Mouse (Mus musculus): ENCODE results near the gene Arid5a. TPM values are rescaled to one million over a fixed set of nuclear protein-coding genes. Genes with fewer than 3 reads are reported as not detected.

Gene Arid5a
- 10 to 100 TPM; 27.7 to 27.9 TPM for total RNA-seq (2021)

DNA sequence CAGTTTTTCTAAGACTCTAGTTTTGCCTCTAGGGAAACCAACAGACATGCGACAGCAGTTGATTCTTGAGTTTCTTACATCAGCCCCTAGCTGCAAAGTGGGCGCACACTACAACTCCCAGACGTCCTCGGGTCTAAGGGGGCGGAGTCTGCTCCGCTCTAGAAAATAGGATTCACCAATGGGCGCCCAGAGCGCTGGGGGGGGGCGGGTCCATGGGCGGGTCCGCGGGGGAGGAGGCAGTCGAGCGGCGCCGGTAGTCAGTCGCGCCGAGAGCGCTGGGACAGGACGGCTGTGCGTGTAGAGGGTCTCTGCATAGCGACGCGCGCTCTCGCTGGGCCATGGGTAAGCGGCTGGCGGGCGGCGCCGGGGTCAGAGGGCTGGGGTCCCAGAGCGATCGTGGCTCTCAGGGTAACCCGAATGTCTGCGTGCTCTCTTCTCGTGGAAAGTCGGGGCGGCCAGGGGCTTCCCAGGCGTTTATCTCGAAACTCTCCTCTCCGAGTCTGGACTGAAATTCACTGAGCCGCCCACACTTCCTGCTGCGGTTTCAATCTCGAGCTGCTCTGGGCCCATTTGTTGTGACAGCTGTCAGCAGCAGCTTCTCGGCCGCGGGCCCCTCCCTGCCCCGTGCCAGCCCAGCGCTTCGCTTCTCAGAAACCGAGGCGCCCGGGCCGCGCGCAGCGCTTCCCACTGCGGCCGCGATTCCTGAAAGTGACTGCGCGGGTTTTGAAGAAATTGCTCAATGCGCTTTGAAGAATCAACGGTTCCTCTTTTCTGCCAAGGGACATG is at the start of gene Arid5a:
Gene Arid5a, plus strand, starts transcription at position 239 of the 786 bp plus-strand sequence.
- peak; percentile 90 for DNase-seq

GRCm38 (mm10) chr1:36258631-36259030 is 48.9 kb upstream of the Arid5a start:
- DNase-seq: no peak

DNA sequence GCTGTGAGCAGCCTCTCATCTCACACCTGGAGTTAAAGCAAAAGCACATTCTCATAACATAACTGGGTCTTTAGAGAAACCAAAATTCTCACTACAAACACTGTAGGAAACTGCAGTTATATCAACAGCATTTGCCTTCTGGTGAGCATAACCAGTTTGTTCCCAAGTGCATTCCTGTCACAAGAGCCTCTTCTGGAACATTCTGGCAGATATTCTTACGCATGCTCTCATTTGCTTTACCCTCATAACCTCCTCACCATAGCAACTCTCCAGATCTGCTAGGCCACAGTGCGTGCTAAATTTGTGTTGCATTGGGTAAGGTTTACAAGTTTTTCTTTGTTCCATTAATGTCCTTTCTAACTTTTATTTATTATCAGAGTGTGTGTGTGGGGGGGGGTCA is 48.3 kb upstream of the Arid5a start:
- DNase-seq: no peak

DNA sequence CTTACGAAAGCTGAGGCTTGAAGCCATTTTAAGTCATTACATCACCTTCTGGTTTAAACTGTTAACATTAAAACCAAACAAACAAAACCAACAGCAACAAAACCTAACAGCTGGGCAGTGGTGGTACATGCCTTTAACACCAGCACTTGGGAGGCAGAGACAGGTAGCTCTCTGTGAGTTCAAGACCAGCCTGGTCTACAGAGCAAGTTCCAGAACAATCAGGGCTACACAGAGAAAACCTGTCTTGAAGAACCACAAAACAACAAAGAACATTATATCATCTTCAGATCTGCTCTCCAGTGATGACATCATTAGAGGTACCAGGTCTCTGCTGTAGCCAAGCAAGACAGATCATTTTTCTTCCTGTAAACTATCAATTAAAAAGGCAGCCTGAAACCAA is 47.1 kb upstream of the Arid5a start:
- DNase-seq: no peak

DNA sequence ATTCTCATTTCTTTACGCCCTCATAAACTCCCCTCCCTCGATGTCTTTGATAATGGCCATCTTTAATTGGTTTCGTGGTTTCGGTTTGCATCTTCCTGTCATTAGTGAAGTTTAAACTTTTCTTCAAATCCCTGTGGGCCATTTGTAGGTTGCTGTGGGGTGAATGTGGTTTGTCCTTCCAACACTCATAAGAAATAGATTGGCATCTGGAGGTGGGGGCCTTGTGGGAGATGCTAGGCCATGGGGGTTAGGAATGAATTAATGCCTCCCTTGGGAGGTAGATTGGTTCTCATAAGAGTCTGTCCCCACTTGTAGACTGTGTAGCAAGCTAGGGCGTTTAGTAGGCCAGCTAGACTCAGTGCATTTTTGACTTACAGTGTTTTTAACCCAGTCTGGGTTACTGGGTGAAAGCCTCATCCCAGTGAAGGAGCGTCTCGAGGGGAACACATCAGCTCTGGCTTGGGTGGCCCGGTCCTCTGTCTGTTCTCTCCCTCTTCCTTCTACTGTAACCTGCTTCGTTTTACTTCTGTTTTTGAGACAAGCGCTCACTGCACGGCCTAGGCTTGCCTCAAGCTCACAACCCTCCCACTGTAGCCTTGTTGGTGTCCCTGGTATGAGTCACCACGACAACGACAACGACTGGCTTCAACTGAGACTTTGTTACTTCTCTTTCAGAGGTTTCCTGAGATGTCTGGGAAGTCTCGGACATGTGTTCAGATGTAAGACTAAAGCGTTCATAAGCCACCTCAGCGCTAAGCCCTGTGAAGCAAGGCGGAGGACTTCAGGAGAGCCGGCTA is 45.6 kb upstream of the Arid5a start:
- no peak for DNase-seq

GRCm38 (mm10) chr1:36263833-36264488 is 43.6 kb upstream of the Arid5a start:
- peak; percentile 71 for DNase-seq

- DNase-seq: no peak
Measured at GRCm38 (mm10) chr1:36266293-36266692, 41.2 kb upstream of the Arid5a start.

- DNase-seq: no peak
Measured at GRCm38 (mm10) chr1:36267595-36267994, 39.9 kb upstream of the Arid5a start.

DNA sequence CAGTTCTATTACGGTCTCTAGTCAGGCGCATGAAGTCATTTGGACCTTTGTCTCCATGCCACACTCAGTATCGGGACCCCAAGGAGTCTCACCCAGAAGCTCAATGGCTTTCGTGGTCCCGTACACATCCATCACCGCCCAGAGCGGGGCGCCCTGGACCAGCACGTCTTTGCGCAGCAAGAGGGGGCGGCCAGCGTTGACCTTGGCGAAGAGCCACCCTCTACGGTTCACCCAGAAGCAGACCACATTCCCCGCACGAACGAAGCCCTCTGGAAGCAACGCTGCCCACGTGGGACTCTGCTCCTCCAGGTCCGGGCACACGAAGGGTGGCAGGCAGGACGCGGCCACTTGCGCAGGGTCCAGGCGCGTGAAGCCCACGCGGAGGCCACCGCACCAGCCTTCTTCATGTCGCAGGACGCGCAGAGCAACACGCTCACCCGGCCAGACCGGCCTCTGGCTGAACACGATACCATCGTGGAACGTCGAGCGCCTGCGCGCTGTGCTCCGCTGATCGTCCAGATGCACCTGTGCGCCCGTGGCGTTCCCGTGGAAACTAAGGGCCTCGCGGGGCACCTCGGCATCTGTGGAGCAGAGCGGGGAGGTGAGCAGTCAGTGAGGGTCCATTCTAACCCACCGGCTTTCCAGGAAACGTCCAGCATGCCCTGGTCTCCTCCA is 38.3 kb upstream of the Arid5a start:
- peak; percentile 32 for DNase-seq

DNA sequence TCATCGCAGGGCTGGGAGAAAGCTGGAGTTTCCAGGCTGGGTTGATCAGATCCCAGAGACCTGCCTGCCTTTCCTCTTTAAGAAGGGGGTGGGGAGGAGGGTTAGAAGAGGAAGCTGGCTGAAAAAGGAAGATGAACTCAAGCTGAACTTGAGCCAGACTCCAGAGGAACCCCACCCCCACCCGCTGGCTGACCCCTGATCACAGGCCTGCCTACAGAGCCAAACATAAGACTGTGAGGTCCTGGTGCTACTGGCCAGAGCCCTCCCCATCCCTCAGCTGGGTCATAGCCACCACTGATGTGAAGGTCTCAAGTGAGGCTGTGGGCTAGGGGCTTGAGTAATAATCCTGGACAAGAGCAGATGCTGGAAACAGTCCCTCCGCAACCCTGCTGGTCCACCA is 36.9 kb upstream of the Arid5a start:
- peak; percentile 48 for DNase-seq

- DNase-seq: no peak
Measured at GRCm38 (mm10) chr1:36271516-36272230, 35.9 kb upstream of the Arid5a start.

DNA sequence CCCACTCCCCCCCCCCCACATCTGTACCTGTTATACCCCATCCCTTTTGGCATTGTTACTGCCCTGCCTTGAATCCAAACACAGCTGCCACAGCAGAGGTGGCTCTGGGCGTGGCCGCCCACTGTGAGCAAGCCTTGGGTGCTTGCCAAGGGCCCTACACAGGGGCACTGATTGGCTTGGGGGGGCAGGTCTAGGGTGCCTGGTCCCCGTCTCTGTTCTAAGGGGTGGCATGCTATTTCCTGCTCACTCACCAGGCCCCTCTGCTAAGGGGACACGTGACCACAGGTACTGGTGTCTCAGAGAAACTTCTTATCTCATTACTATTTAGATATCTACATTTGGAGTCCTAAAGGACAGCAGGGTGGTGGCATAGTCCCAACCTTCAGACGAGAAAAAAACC is 35.0 kb upstream of the Arid5a start:
- DNase-seq: peak; percentile 58

GRCm38 (mm10) chr1:36273288-36273687 is 34.2 kb upstream of the Arid5a start:
- DNase-seq: peak; percentile 56

- no peak for DNase-seq
Measured at GRCm38 (mm10) chr1:36274455-36274854, 33.1 kb upstream of the Arid5a start, which contains the start of gene Neurl3. Neurl3 (minus strand) TSS chr1:36274679.

GRCm38 (mm10) chr1:36275635-36276389 is 31.7 kb upstream of the Arid5a start:
- no peak for DNase-seq

DNA sequence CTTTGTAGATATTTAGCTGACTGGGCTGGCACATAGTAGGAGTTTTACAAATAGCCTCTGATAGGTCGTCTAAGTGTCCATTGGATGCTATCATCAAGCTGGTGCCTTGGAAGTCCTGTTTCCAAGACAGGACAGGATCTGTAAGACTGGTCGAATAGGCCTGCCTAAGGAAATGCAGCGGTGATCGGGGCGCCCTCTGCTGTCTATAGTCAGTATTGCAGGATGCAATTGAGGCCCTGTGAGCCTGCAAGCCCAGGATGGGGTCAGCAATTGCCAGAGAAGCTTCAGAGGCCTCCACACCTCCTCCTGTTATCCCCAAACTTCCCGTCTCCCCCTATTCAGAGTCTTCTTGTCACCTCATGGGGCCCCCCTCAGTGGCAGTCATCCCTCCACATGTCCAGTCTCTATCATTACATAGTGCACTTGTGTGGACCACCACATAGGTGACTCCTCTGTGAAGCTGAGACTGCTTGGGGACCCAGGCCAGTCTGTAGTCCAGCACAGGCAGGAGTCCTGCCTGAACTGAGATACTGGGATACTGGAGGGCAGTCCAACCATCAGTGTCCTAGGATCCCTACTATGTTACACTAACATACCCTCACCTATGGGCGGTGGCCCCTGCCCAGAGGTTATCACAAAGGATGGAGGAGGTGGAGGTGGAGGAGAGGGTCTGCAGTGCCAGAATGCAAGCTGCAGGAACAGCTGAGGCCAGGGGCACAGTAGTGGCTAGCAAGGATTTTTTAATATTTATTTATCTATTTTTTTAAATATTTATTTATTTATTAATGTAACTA is 30.1 kb upstream of the Arid5a start:
- peak; percentile 92 for DNase-seq

GRCm38 (mm10) chr1:36279202-36279601 is 28.3 kb upstream of the Arid5a start:
- DNase-seq: peak; percentile 90

DNA sequence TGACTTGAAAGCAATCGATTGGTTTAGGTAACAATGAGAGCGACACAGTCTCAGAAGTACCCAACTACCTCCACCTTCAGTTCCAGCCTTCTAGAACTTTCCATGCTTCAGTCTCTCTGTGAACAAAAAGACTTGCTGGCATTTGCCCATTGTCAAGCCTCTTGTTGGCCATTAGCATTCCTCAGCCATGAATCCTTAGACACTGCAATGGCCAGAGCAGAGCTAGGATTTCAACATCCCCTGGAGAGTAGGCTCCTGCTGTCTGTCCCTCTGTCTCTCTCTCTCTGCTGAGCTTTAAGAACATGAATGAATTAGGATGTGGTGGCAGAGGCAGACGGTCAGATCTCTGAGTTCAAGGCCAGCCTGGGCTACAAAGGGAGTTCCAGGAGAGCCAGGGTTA is 26.6 kb upstream of the Arid5a start:
- DNase-seq: no peak

DNA sequence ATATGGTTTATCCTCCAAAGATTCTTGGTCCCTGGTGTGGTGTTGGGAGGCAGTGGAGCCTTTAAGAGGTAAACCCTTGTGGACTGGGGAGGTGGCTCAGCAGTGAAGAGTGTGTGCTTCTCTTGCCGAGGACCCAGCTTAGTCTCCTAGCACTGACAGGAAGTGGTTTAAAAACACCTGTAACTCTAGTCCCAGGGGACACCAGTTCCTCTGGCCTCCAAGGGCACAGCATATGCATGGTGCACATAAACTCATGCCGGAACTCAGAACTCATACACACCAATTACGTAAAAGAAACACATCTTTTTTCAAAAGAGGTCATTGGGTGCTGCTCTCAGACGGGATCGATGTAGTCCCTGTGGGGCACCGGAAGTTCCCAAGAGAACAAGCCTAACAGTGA is 25.7 kb upstream of the Arid5a start:
- no peak for DNase-seq

DNA sequence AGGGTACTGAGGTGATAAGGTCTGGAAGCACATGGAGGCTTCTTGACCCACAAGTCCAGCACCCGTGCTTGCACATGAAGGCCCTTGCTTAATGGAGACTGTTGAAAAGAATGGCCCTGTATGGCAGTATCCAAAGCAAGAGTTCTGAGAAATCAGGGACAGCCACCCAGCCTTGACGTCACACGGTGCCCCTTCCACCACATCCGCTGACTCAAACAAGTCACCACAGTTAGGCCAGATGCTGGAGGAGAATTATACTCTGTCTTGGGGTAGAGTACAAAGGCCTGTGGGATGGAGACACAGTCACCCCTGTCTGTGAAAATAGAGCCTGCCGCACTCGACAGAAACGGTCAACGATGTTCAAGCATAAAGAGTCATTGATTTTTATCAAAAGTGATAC is 14.1 kb upstream of the Arid5a start:
- DNase-seq: no peak
